Mouse (Mus musculus) stomach, embryonic 14.5 days (tissue): ENCODE results near the gene Gpr158. TPM values are rescaled to one million over a fixed set of nuclear protein-coding genes. Genes with fewer than 3 reads are reported as not detected.

Experiments
- ATAC-seq: fragments of 200-750 bp; cut with Nextera tagmentation; 2 replicates; pipeline ENCODE4 v1.8.0; 2017; ENCODE audit warnings: low read depth, moderate TSS enrichment; ENCODE audit not compliant: insufficient number of reproducible peaks, insufficient read depth, low FRiP score
- H3K27ac ChIP-seq: fragments of 300-500 bp; sonication (generic); 2 replicates; pipeline ENCODE4 v1.5.1; 2014; ENCODE audit warnings: mild to moderate bottlenecking, low read length, moderate library complexity, mixed read lengths
- H3K27me3 ChIP-seq: fragments of 300-500 bp; sonication (generic); 2 replicates; pipeline ENCODE4 v1.6.1; 2014; ENCODE audit warnings: low read length, control low read depth, mixed read lengths; ENCODE audit not compliant: control insufficient read depth, insufficient read depth
- H3K36me3 ChIP-seq: fragments of 300-500 bp; sonication (generic); 2 replicates; pipeline ENCODE4 v1.6.1; 2014; ENCODE audit warnings: mild to moderate bottlenecking, control low read depth, low read length, moderate library complexity, mixed read lengths; ENCODE audit not compliant: control insufficient read depth, insufficient read depth
- H3K4me1 ChIP-seq: fragments of 300-500 bp; sonication (generic); 2 replicates; pipeline ENCODE4 v1.6.1; 2014; ENCODE audit warnings: low read length, control low read depth, mixed read lengths; ENCODE audit not compliant: control insufficient read depth, insufficient read depth
- H3K4me2 ChIP-seq: fragments of 300-500 bp; sonication (generic); replicated peaks from 2 replicates; pipeline ENCODE4 v1.6.1; 2014; ENCODE audit warnings: low read depth, low read length, control low read depth
- H3K4me3 ChIP-seq: fragments of 300-500 bp; sonication (generic); 2 replicates; pipeline ENCODE4 v1.5.1; 2014; ENCODE audit warnings: low read depth, low read length, control low read depth
- H3K9ac ChIP-seq: fragments of 300-500 bp; sonication (generic); replicated peaks from 2 replicates; pipeline ENCODE4 v1.6.1; 2014; ENCODE audit warnings: low read depth, mild to moderate bottlenecking, control low read depth, low read length, moderate library complexity, mixed read lengths
- H3K9me3 ChIP-seq: fragments of 300-500 bp; sonication (generic); 2 replicates; pipeline ENCODE4 v1.6.1; 2016; ENCODE audit warnings: low read depth, low read length, control low read depth; ENCODE audit not compliant: control insufficient read depth
- WGBS: fragments of 180-500 bp; shearing (Covaris S2); extraction: QIAGEN DNeasy Blood & Tissue Kit; methylation state at CpG from one replicate; pipeline ENCODE4 v1.1.7; 2014; 5-methylcytosine and 5-hydroxymethylcytosine counted together
- polyA plus RNA-seq: library from polyadenylated mRNA; unstranded; fragments of >200 nt; fragmentation: Nextera tagmentation; extraction: Ambion mirVana; gene quantifications from 2 replicates; pipeline ENCODE4 v1.2.1, GENCODE M21; 2014

Gene Gpr158
- polyA plus RNA-seq, 1 experiment from 2014 or later: 0.04 TPM

DNA sequence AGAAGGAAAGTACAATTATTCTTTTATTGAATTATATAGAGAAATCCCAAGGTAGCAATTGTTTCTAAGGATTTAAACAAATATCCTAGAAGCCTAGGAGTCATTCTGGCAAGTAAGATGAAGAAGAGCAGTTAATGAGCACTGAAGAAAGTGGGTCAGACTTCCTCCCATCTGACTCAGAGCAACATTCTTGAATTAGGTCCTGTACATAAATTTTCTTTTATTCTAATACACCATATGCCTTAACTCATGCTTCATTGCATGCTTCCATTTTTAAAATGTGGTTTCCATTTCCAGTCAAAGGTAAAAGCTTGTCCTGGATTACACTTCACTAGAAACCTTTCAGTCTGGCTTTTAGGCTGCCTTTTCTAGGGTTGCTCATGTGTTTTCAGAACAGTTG is 432.7 kb downstream of the Gpr158 start:
- H3K4me2 ChIP-seq: no peak overlapping the region
- no peaks in the 10 kb centered on the region for H3K4me1 ChIP-seq
- ATAC-seq: no peak
- H3K36me3 ChIP-seq: no peaks in the 10 kb centered on the region
- H3K9ac ChIP-seq: no peak overlapping the region
- no peak overlapping the region for H3K27ac ChIP-seq
- no peaks in the 10 kb centered on the region for H3K27me3 ChIP-seq
- no peaks in the 10 kb centered on the region for H3K9me3 ChIP-seq
- H3K4me3 ChIP-seq: no peak overlapping the region

- Histone ChIP-seq H3K4me1 (no peaks in the 10 kb centered on the region), H3K27me3 (no peaks in the 10 kb centered on the region), H3K4me2 (no peak overlapping the region), H3K9ac (no peak overlapping the region), H3K4me3 (no peak overlapping the region), H3K9me3 (no peaks in the 10 kb centered on the region), H3K36me3 (no peaks in the 10 kb centered on the region), H3K27ac (no peak overlapping the region)
- no peak for ATAC-seq
- WGBS: 70% methylated on average over 2 of the region's 2 CpGs
These were observed 441.2 kb downstream of the Gpr158 start for GRCm38 (mm10) chr2:21808510-21808909.

GRCm38 (mm10) chr2:21810431-21810830 is 443.1 kb downstream of the Gpr158 start:
- Histone ChIP-seq H3K36me3 (no peaks in the 10 kb centered on the region), H3K4me3 (no peak overlapping the region), H3K27ac (no peak overlapping the region), H3K4me2 (no peak overlapping the region), H3K4me1 (no peaks in the 10 kb centered on the region), H3K27me3 (no peaks in the 10 kb centered on the region), H3K9me3 (no peaks in the 10 kb centered on the region), H3K9ac (no peak overlapping the region)
- ATAC-seq: no peak
- WGBS: 85% methylated on average over 4 of the region's 4 CpGs

- Histone ChIP-seq H3K9me3 (no peaks in the 10 kb centered on the region), H3K4me1 (no peaks in the 10 kb centered on the region), H3K9ac (no peak overlapping the region), H3K27me3 (no peaks in the 10 kb centered on the region), H3K27ac (no peak overlapping the region), H3K36me3 (no peaks in the 10 kb centered on the region), H3K4me2 (no peak overlapping the region), H3K4me3 (no peak overlapping the region)
- no peak for ATAC-seq
These were observed 496.7 kb downstream of the Gpr158 start for GRCm38 (mm10) chr2:21864061-21864460.

Other genes starting within 250 kb of the Gpr158 start
- gene Enkur, start 162.2 kb upstream of the Gpr158 start, polyA plus RNA-seq: 0.42 and 0.43 TPM in 2 replicates
- 10.1 and 10.9 TPM in 2 replicates for gene Thnsl1, start 161.8 kb upstream of the Gpr158 start, polyA plus RNA-seq